Mouse (Mus musculus) left cerebral cortex, adult 2 months (tissue): Measurements from ENCODE around the gene Cnih3. TPM values are rescaled to one million over a fixed set of nuclear protein-coding genes. Genes with fewer than 3 reads are reported as not detected.

Experiments used
- DNase-seq, 2 experiments: peaks; one replicate each; pipeline ENCODE4 v3.0.0; 2021 to 2022; ENCODE audit warnings: low spot score in 2 of 2, mixed read lengths in 1 of 2; ENCODE audit errors: extremely low spot score in 1 of 2
- H3K27ac ChIP-seq: fragments of 200-600 bp; 2 replicates; pipeline ENCODE4 v1.8.1; 2022
- H3K4me3 ChIP-seq: fragments of 200-600 bp; 2 replicates; pipeline ENCODE4 v1.8.1; 2022
- CTCF ChIP-seq: fragments of 200-600 bp; IDR thresholded peaks from 2 replicates; pipeline ENCODE4 v1.8.1; 2022; ENCODE audit warnings: antibody characterized with exemption, mild to moderate bottlenecking, moderate library complexity
- intact Hi-C: fragments of 180-260 bp; cut with DNase I; formaldehyde crosslinking; loops from one replicate; pipeline ENCODE4 v1.15.1; 2025
- total RNA-seq, 2 experiments: library from RNA; stranded (reverse); gene quantifications; 2 replicates each; pipeline ENCODE4 v1.2.3; 2021

The Cnih3 gene
- total RNA-seq, 2 experiments from 2014 or later, result 76.9 to 78.0 TPM

DNA sequence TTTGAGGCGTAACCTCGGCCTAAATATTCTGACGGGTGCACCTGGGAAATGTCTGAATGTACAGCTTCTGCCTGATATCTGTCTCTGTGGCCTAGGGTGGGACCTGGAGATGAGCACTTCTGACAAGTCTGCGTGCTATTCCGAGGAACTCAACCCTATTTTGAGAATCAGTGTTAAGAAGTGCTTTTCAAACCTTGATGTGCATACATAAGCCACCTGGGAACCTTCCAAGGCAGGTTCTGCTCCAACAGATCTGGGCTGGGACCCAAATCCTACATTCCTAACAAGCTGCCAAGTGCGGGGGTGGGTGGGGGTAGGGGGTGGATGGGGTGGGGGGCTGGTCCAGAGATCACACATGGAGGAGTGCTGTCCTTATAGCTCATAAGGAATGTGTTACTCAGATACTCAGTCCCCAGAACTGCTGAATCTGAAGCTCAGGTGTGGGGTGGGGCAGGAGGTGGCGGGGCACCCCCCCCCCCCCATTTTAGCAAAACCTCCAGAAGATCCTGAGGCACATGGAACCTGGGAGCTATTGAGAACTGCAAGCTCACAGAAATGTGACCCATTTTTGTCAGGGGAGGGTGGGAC, 89.3 kb downstream of the Cnih3 start:
- no peak for TF ChIP-seq CTCF
- intact Hi-C loops, result no loop called here

DNA sequence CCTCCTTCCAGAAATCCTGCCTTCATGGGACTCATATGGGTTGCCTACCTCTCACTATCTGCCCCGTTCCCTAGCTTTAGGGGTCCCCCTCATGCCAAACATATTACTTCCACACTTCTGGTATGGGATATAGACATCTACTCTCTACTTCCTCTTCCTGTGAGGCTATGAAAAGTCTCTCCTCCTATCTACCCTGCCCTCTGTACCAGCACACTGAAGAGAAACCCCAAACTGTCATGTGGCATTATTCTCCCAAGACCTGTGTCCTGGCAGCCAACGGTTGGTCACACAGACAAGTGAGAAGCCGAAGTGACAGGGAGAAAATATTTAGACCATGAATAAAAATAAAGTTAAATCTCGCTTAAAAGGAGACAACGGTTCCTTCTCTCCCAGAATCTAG, 92.6 kb downstream of the Cnih3 start:
- Histone ChIP-seq H3K27ac (no peak overlapping the region), H3K4me3 (no peak overlapping the region)
- intact Hi-C loops, result loop anchor here (5.0 kb wide), 2 partner anchors 63 to 102 kb away; no protein-coding TSS in a partner anchor
- DNase-seq, result no peak
- TF ChIP-seq CTCF, result no peak

More for the DNA sequence above, 89.3 kb downstream of the Cnih3 start:
- no peak overlapping the region for H3K4me3 ChIP-seq
- no peak overlapping the region for H3K27ac ChIP-seq
- DNase-seq, result no peak

DNA sequence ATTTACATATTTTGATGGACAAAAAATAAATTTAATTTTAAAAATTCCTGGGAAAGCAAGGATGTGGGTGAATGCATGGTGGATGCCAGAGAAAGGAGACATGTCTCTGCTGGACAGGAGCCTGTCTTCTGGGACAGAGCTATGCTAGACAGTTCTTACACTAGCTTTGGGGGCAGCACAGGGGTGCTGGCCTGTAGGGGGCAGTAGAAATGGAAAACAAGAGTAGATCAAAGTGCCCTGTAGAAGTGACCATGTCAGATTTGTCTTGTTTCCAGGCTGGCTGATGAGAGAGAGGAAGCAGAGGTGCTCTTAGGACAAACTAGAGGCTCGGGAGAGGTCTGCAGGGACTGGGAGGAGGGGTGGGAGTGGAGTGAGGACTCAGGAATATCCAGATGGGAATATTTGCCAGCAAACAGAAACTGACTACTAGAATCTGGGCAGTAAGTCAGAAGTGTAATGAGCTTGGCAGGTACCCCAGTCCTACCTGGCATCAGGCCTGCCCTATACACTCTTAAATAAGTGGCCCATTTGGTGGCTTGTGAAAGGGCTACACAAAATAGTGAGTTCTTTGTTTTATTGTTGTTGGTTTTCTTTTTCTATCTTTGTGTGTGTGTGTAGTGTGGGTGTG, 93.3 kb downstream of the Cnih3 start:
- DNase-seq, result no peak

DNA sequence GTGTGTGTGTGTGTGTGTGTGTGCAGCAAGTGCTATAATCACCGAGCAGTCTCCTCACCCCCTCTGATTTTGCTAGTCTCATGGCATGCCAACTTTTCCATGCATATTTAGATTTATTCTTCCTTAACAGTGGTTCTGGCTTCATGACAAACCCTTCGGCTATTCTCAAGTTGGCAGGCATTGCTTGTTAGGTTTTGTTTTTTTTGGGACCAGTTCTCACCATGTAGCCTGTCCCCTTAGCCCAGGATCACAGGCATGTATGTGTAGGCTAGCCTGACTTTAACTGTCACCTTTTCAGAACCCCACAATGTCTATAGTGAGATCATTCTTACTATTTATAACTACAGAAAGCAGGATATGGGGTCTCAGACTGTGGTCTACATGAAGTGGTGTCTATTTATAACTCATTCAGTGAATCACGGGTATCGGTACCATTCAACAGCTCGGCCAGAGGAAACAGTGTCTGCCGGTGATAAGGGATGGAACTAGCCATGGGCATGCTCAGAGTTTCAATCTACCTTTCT, 94.2 kb downstream of the Cnih3 start:
- intact Hi-C loops, result loop anchor here (5.0 kb wide), 2 partner anchors 64 to 101 kb away; no protein-coding TSS in a partner anchor
- no peak for TF ChIP-seq CTCF
- no peak overlapping the region for H3K4me3 ChIP-seq
- peak overlapping the region; percentile 28; the same call in 1 of the 2 replicates for H3K27ac ChIP-seq
- no peak for DNase-seq

More for the DNA sequence above, 93.3 kb downstream of the Cnih3 start:
- H3K4me3 ChIP-seq, result no peak overlapping the region
- TF ChIP-seq CTCF, result peak; percentile 47
- intact Hi-C loops, result loop anchor here (5.0 kb wide), 2 partner anchors 63 to 102 kb away; no protein-coding TSS in a partner anchor
- no peak overlapping the region for H3K27ac ChIP-seq

DNA sequence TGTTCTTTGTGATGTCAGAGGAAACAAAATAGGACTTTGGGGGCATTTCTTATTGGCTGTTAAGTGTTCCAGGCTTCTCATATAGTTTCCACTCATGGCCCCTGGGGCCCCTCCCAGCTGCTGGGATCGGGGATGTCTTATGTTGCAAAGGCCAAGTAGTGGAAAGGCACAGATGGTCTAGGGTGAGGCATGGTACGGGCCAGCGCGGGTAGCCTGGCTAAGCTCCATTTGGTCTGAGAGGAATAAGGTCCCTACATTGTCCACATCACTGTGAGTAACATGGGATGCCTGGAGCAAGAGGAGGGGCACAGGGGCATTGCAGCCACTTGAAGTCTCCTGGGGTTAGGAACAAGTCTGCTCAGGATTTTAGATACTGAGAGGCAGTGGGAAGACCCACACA, 95.1 kb downstream of the Cnih3 start:
- TF ChIP-seq CTCF, result no peak
- no peak overlapping the region for H3K4me3 ChIP-seq
- intact Hi-C loops, result loop anchor here (5.0 kb wide), 2 partner anchors 65 to 100 kb away; no protein-coding TSS in a partner anchor

DNA sequence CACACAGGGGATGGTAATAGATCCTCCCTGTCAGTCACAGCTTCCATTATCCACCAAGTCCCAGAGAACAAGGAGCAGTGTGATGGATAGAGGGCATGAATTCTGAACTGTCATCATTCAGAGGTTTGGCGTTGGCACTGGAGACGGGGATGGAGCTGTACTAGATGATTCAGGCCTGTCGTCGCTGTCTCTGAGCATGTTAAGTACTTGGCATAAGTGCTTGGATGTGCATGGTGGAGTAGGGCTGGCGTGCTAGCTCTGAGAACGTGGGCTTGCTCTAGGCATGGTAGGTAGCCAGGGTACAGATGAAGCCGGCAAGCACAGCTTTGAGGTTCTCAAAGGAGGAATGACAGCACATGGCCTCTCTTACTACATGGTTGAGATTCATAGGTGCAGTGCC, 95.6 kb downstream of the Cnih3 start:
- TF ChIP-seq CTCF, result no peak
- H3K27ac ChIP-seq, result peak overlapping the region; percentile 53; the same call in 1 of the 2 replicates
- intact Hi-C loops, result loop anchor here (5.0 kb wide), 2 partner anchors 66 to 99 kb away; no protein-coding TSS in a partner anchor
- H3K4me3 ChIP-seq, result no peak overlapping the region
- no peak for DNase-seq

More for the DNA sequence above, 95.1 kb downstream of the Cnih3 start:
- peak overlapping the region; percentile 53; the same call in 1 of the 2 replicates for H3K27ac ChIP-seq
- DNase-seq, result no peak

DNA sequence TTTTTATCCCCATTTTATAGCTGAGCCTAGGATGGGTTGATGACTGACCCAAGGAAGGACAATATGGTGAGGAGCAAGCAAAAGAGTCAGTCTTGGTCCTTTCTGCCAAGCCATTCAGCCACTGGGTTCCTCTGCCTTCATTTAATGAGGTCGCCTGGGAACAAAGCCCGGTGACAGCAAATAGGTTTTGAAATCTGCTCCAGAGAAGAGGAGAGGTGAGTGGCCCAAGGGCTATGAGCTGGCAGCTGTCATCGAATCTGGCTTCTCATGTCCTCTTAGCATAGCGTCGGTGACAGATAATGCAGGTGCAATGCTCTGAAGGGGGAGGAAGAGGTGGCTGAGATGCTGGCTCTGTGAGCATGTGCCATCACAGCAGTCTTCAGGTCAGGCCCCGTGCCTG, 100.7 kb downstream of the Cnih3 start:
- no peak for TF ChIP-seq CTCF

DNA sequence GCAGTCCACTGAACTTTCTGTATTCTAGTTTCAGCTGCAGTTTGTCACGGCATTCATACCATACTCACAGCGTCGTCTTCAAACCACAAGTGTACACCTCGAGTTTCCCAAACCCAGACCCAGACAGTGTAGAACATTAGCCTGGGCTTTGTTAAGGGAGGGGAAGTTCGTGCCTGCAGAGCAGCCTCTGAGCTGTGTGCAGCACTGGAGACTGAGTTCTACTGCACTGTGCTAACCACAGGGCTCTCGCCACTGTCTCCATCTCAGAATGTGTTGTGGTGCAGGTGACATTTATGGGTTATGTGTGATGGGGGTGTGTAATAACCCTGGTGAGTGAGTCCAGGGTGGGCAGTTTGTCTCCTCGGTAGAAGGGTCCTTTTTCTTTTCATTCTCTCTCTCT, 104.5 kb downstream of the Cnih3 start:
- Histone ChIP-seq H3K27ac (no peak overlapping the region), H3K4me3 (no peak overlapping the region)
- no peak for TF ChIP-seq CTCF
- no peak for DNase-seq
- intact Hi-C loops, result no loop called here

More for the DNA sequence above, 100.7 kb downstream of the Cnih3 start:
- no peak for DNase-seq
- H3K27ac ChIP-seq, result no peak overlapping the region
- intact Hi-C loops, result no loop called here
- H3K4me3 ChIP-seq, result no peak overlapping the region

DNA sequence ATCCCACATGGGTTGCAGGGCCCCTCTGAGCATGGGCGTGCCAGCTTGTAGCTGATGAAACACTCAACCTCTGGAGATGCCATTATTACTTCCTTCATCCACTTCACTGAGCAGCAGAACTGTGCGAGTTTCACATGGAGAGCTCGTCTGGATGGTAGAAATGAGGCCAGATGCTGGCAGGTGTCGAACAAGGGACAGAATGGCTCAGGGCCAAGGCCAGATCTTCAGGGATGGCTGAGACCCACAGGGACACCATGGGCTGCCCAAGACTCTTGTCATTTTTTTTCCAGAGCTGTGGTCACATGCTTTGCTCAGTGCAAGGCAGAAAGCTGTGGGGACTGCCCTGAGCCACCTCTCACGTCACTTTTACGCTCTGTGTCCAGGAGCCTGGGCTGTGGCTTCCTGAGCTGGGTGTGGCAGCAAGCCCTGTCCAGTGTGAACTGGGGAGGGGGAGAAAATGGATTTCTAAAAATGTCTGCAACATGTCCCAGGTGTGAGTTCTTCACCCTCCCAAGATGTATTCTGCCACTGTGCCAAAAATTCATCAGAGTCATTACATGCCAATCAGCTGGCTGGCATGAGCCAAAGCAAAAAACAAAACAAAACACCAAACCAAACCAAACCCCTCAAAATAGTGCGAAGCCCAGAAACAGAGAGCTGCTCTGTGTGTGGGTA, 107.1 kb downstream of the Cnih3 start:
- H3K4me3 ChIP-seq, result no peak overlapping the region
- DNase-seq, result no peak
- no peak for TF ChIP-seq CTCF
- intact Hi-C loops, result no loop called here
- peak overlapping the region; percentile 40; the same call in 1 of the 2 replicates for H3K27ac ChIP-seq

DNA sequence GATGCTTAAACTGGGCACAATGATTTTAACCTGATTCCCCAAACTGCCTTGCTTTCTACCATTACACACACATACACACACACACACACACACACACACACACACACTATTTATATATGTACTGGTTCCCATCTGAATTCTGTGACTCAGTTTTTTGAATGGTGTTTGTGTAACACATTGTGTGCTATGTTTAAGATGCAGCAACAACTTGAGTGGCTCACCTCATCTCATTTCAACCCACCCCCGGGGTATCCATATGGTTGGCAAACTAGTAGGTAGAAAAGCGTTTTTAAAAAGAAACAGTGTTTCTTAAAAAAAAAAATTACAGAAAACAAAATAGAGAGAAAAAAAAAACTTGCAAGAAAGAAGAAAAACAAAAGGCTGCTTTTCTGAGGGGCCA, 107.9 kb downstream of the Cnih3 start:
- Histone ChIP-seq H3K27ac (no peak overlapping the region), H3K4me3 (no peak overlapping the region)
- no peak for DNase-seq
- TF ChIP-seq CTCF, result no peak
- intact Hi-C loops, result no loop called here

DNA sequence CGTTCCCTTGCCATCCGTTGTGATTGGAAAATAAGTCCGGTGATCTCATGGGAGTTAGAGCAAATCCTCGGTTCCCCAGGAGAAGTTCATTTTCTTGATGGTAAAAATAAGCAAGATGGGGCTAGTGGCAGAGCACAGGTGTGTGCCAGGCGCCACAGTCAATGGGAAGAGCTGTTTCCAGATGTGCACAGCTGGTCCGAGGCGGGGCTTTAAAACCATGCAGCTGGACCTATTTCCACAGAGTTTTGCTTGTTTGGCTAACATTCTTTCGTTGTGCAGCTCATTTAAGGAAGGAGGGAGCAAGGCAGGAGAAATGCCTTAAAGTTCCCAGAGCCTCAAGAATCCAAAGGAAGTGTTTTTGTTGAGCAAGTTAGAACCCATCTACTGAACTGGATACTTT, 109.1 kb downstream of the Cnih3 start:
- no peak for DNase-seq
- no peak for TF ChIP-seq CTCF
- H3K4me3 ChIP-seq, result no peak overlapping the region
- H3K27ac ChIP-seq, result no peak overlapping the region
- intact Hi-C loops, result no loop called here
